Mouse (Mus musculus) 3134 (cell line): ENCODE data around the gene Rarres2.
"Not testable (repeated sequence)": the region's sequence is repeated elsewhere in the genome, so short reads cannot be mapped to it uniquely, and the experiment has no call there.

Experiments used
- DNase-seq: peaks from one replicate; pipeline ENCODE4 v3.0.0-alpha.2; 2011; ENCODE audit warnings: low spot score; ENCODE audit not compliant: insufficient read length; ENCODE audit errors: extremely low read depth

Gene Rarres2

GRCm38 (mm10) chr6:48541560-48542450, 30.8 kb downstream of the Rarres2 start:
- peak; percentile 53 for DNase-seq

- DNase-seq = no peak
Measured at GRCm38 (mm10) chr6:48540721-48541120, 31.9 kb downstream of the Rarres2 start.

- no peak for DNase-seq
Measured at GRCm38 (mm10) chr6:48539860-48540259, 32.7 kb downstream of the Rarres2 start.

- DNase-seq = no peak
Measured at GRCm38 (mm10) chr6:48538841-48539737, 33.5 kb downstream of the Rarres2 start.

- DNase-seq = no peak
Measured at GRCm38 (mm10) chr6:48537105-48537954, 35.3 kb downstream of the Rarres2 start, which contains the start of gene Atp6v0e2. Gene Atp6v0e2, plus strand, starts transcription at chr6:48537615.

GRCm38 (mm10) chr6:48536091-48536490, 36.5 kb downstream of the Rarres2 start:
- no peak for DNase-seq

GRCm38 (mm10) chr6:48534913-48535312, 37.7 kb downstream of the Rarres2 start:
- no peak for DNase-seq

- DNase-seq = no peak
Measured at GRCm38 (mm10) chr6:48533475-48533874, 39.1 kb downstream of the Rarres2 start.

- no peak for DNase-seq
Measured at GRCm38 (mm10) chr6:48530862-48531261, 41.7 kb downstream of the Rarres2 start.

GRCm38 (mm10) chr6:48529871-48530440, 42.6 kb downstream of the Rarres2 start:
- DNase-seq = peak; percentile 43

GRCm38 (mm10) chr6:48529261-48529660, 43.3 kb downstream of the Rarres2 start:
- no peak for DNase-seq

GRCm38 (mm10) chr6:48527901-48528300, 44.7 kb downstream of the Rarres2 start:
- DNase-seq = no peak

GRCm38 (mm10) chr6:48524882-48525281, 47.7 kb downstream of the Rarres2 start:
- not testable (repeated sequence) for DNase-seq
